Mouse (Mus musculus): ENCODE data around the gene Bmp7.

GRCm38 (mm10) chr2:172959006-172959768 lies 19.1 kb upstream of the Bmp7 start:
- no peak for TF ChIP-seq GATA1 (IDR thresholded peaks at IDR 0.05; ENCODE audit: low read length)
- TF ChIP-seq TAL1 (IDR thresholded peaks at IDR 0.05; ENCODE audit: low read length), result no peak
